Mouse (Mus musculus): ENCODE data around the gene Cacna1c. TPM values are rescaled to one million over a fixed set of nuclear protein-coding genes. Genes with fewer than 3 reads are reported as not detected.

Cacna1c gene
- polyA plus RNA-seq, 1 experiment, result 1.0 TPM

GRCm38 (mm10) chr6:118934243-118934902 lies 261.8 kb downstream of the Cacna1c start:
- no peak overlapping the region for H3K4me3 ChIP-seq (ENCODE audit: low read depth, low read length)
- no peak overlapping the region for H3K27ac ChIP-seq (ENCODE audit: insufficient read depth, low read length)
- H3K27me3 ChIP-seq (ENCODE audit: control insufficient read depth, insufficient read depth, low read length, poor library complexity, severe bottlenecking), result no peaks in the 10 kb centered on the region
- no peak for TF ChIP-seq EP300 (IDR thresholded peaks at IDR 0.05; ENCODE audit: insufficient read depth, low read depth, low read length)
- no peak for TF ChIP-seq CTCF (IDR thresholded peaks at IDR 0.05; ENCODE audit: low read depth, low read length)
- no peak for TF ChIP-seq POLR2A (IDR thresholded peaks at IDR 0.05; ENCODE audit: insufficient read depth, low read length)
- H3K36me3 ChIP-seq (ENCODE audit: control insufficient read depth, insufficient read depth, low read length, poor library complexity, severe bottlenecking), result no peaks in the 10 kb centered on the region
- H3K9ac ChIP-seq (ENCODE audit: low read depth, poor library complexity, severe bottlenecking), result no peak overlapping the region
- no peaks in the 10 kb centered on the region for H3K9me3 ChIP-seq (replicated peaks; ENCODE audit: control insufficient read depth, insufficient read depth, low read length, poor library complexity, severe bottlenecking)
- H3K4me1 ChIP-seq (ENCODE audit: control insufficient read depth, insufficient read depth, low read length), result no peaks in the 10 kb centered on the region

GRCm38 (mm10) chr6:118933017-118933594 lies 263.1 kb downstream of the Cacna1c start:
- TF ChIP-seq CTCF (IDR thresholded peaks at IDR 0.05; ENCODE audit: low read depth, low read length) (no peak), POLR2A (IDR thresholded peaks at IDR 0.05; ENCODE audit: insufficient read depth, low read length) (no peak), EP300 (IDR thresholded peaks at IDR 0.05; ENCODE audit: insufficient read depth, low read depth, low read length) (no peak)
- Histone ChIP-seq H3K27ac (ENCODE audit: insufficient read depth, low read length) (no peak overlapping the region), H3K27me3 (ENCODE audit: control insufficient read depth, insufficient read depth, low read length, poor library complexity, severe bottlenecking) (no peaks in the 10 kb centered on the region), H3K9ac (ENCODE audit: low read depth, poor library complexity, severe bottlenecking) (no peak overlapping the region), H3K9me3 (replicated peaks; ENCODE audit: control insufficient read depth, insufficient read depth, low read length, poor library complexity, severe bottlenecking) (no peaks in the 10 kb centered on the region), H3K4me1 (ENCODE audit: control insufficient read depth, insufficient read depth, low read length) (no peaks in the 10 kb centered on the region), H3K4me3 (ENCODE audit: low read depth, low read length) (no peak overlapping the region), H3K36me3 (ENCODE audit: control insufficient read depth, insufficient read depth, low read length, poor library complexity, severe bottlenecking) (no peaks in the 10 kb centered on the region)

GRCm38 (mm10) chr6:118932002-118932700 lies 264.1 kb downstream of the Cacna1c start:
- Histone ChIP-seq H3K4me3 (ENCODE audit: low read depth, low read length) (no peak overlapping the region), H3K4me1 (ENCODE audit: control insufficient read depth, insufficient read depth, low read length) (no peaks in the 10 kb centered on the region), H3K27me3 (ENCODE audit: control insufficient read depth, insufficient read depth, low read length, poor library complexity, severe bottlenecking) (no peaks in the 10 kb centered on the region), H3K9ac (ENCODE audit: low read depth, poor library complexity, severe bottlenecking) (no peak overlapping the region), H3K27ac (ENCODE audit: insufficient read depth, low read length) (no peak overlapping the region), H3K36me3 (ENCODE audit: control insufficient read depth, insufficient read depth, low read length, poor library complexity, severe bottlenecking) (no peaks in the 10 kb centered on the region), H3K9me3 (replicated peaks; ENCODE audit: control insufficient read depth, insufficient read depth, low read length, poor library complexity, severe bottlenecking) (no peaks in the 10 kb centered on the region)
- TF ChIP-seq EP300 (IDR thresholded peaks at IDR 0.05; ENCODE audit: insufficient read depth, low read depth, low read length) (no peak), POLR2A (IDR thresholded peaks at IDR 0.05; ENCODE audit: insufficient read depth, low read length) (no peak), CTCF (IDR thresholded peaks at IDR 0.05; ENCODE audit: low read depth, low read length) (no peak)

- TF ChIP-seq POLR2A (IDR thresholded peaks at IDR 0.05; ENCODE audit: insufficient read depth, low read length), result no peak
- no peak for TF ChIP-seq EP300 (IDR thresholded peaks at IDR 0.05; ENCODE audit: insufficient read depth, low read depth, low read length)
- TF ChIP-seq CTCF (IDR thresholded peaks at IDR 0.05; ENCODE audit: low read depth, low read length), result no peak
- Histone ChIP-seq H3K36me3 (ENCODE audit: control insufficient read depth, insufficient read depth, low read length, poor library complexity, severe bottlenecking) (no peaks in the 10 kb centered on the region), H3K27ac (ENCODE audit: insufficient read depth, low read length) (no peak overlapping the region), H3K9me3 (replicated peaks; ENCODE audit: control insufficient read depth, insufficient read depth, low read length, poor library complexity, severe bottlenecking) (no peaks in the 10 kb centered on the region), H3K27me3 (ENCODE audit: control insufficient read depth, insufficient read depth, low read length, poor library complexity, severe bottlenecking) (no peaks in the 10 kb centered on the region), H3K4me3 (ENCODE audit: low read depth, low read length) (no peak overlapping the region), H3K4me1 (ENCODE audit: control insufficient read depth, insufficient read depth, low read length) (no peaks in the 10 kb centered on the region), H3K9ac (ENCODE audit: low read depth, poor library complexity, severe bottlenecking) (no peak overlapping the region)
Observed at GRCm38 (mm10) chr6:118926669-118927068, 269.5 kb downstream of the Cacna1c start.

- Histone ChIP-seq H3K9ac (ENCODE audit: low read depth, poor library complexity, severe bottlenecking) (no peak overlapping the region), H3K9me3 (replicated peaks; ENCODE audit: control insufficient read depth, insufficient read depth, low read length, poor library complexity, severe bottlenecking) (no peaks in the 10 kb centered on the region), H3K27ac (ENCODE audit: insufficient read depth, low read length) (no peak overlapping the region), H3K27me3 (ENCODE audit: control insufficient read depth, insufficient read depth, low read length, poor library complexity, severe bottlenecking) (no peaks in the 10 kb centered on the region), H3K4me1 (ENCODE audit: control insufficient read depth, insufficient read depth, low read length) (no peaks in the 10 kb centered on the region), H3K4me3 (ENCODE audit: low read depth, low read length) (no peak overlapping the region), H3K36me3 (ENCODE audit: control insufficient read depth, insufficient read depth, low read length, poor library complexity, severe bottlenecking) (no peaks in the 10 kb centered on the region)
- TF ChIP-seq CTCF (IDR thresholded peaks at IDR 0.05; ENCODE audit: low read depth, low read length) (no peak), POLR2A (IDR thresholded peaks at IDR 0.05; ENCODE audit: insufficient read depth, low read length) (no peak), EP300 (IDR thresholded peaks at IDR 0.05; ENCODE audit: insufficient read depth, low read depth, low read length) (no peak)
Observed at GRCm38 (mm10) chr6:118924426-118924825, 271.8 kb downstream of the Cacna1c start.

- Histone ChIP-seq H3K36me3 (ENCODE audit: control insufficient read depth, insufficient read depth, low read length, poor library complexity, severe bottlenecking) (no peaks in the 10 kb centered on the region), H3K27ac (ENCODE audit: insufficient read depth, low read length) (no peak overlapping the region), H3K27me3 (ENCODE audit: control insufficient read depth, insufficient read depth, low read length, poor library complexity, severe bottlenecking) (no peaks in the 10 kb centered on the region), H3K9me3 (replicated peaks; ENCODE audit: control insufficient read depth, insufficient read depth, low read length, poor library complexity, severe bottlenecking) (no peaks in the 10 kb centered on the region), H3K4me3 (ENCODE audit: low read depth, low read length) (no peak overlapping the region), H3K4me1 (ENCODE audit: control insufficient read depth, insufficient read depth, low read length) (no peaks in the 10 kb centered on the region), H3K9ac (ENCODE audit: low read depth, poor library complexity, severe bottlenecking) (no peak overlapping the region)
- no peak for TF ChIP-seq POLR2A (IDR thresholded peaks at IDR 0.05; ENCODE audit: insufficient read depth, low read length)
- no peak for TF ChIP-seq EP300 (IDR thresholded peaks at IDR 0.05; ENCODE audit: insufficient read depth, low read depth, low read length)
- TF ChIP-seq CTCF (IDR thresholded peaks at IDR 0.05; ENCODE audit: low read depth, low read length), result no peak
Observed at GRCm38 (mm10) chr6:118923926-118924325, 272.3 kb downstream of the Cacna1c start.

Measured in ES-Bruce4 (cell line).